Mouse (Mus musculus): ENCODE data around the gene Tef.

Gene Tef

DNA sequence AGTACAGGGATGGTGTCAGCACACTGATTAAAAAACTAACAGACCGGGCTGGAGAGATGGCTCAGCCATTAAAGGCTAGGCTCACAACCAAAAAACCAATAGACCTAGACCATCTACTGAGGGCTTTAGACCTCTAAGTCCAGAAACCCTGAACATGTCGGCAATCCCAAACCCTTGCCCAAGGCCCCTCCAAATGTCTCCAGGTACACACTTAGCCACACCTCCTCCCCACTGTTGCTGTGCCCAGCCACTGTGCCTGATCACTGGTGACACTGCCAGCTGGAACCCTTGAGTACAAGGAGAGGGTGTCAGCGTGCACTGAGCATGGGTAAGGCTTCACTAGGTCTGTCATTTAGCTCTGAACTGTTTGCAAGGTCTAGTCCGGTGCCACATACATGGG lies 3.8 kb upstream of the Tef start:
- no peak for DNase-seq (ENCODE audit: low read depth, low spot score)

DNA sequence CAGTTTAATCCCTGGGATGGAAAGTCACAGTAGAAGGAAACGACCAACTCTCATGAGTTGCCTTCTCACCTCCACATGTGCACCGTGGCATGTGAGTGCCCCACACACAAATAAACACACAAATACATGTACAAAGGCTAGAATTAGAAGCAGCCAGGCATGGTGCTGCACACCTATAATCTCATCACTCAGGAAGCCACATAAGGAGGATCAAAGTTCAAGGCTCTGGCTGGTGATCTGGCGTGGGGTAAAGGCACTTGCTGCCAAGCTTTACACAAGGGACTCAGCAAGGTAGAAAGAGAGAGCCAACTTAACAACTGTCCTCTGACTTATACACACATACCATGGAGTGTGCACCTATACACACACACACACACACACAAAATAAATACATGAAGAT lies 1.8 kb upstream of the Tef start:
- no peak for DNase-seq (ENCODE audit: low read depth, low spot score)

DNA sequence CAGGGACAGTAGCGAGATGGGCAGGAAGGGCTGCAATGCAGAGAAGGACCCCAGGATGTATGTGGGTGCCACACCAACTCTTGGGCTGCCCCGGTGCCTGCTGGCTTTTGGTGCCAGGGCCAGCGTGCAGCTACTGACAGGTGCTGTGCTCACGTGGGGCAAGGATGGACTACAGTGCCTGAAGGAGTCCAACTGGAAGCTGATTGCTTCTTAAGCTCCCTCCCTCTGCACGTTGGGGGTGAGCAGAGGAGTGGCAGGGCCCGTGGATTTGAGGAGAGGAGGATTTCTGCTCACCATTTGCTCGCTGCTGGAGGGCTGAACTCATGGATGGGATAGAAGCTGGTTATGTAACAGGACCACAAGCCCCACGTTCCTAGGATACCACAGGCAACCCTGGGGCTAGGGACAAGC lies 725 bp downstream of the Tef start:
- DNase-seq (ENCODE audit: low read depth, low spot score), result peak; percentile 85

DNA sequence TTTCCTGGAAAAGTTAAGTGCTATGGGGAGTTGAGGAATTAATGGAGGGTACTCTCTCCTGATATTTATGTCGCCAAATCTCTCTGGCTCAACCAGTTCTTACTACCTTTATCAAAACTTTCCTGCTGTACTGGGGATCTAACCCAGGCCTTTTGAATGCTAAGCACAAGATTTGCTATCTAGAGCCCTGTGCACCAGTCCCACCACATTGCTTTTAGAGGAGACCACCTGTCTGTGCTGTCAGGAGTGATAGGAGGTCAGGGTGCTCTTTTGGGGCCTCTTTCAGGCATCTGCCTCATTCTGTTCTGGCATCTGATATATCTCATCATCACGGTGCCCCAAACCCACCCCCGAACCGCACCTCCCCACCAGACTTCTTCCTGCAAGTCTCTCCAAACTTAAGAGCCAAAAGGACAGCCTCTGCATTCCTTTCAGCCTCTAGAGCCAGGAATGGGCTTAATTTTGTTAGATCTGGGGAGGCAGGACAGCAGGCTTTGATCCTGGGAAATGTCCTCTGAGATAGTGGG lies 1.3 kb downstream of the Tef start:
- DNase-seq (ENCODE audit: low read depth, low spot score), result no peak

DNA sequence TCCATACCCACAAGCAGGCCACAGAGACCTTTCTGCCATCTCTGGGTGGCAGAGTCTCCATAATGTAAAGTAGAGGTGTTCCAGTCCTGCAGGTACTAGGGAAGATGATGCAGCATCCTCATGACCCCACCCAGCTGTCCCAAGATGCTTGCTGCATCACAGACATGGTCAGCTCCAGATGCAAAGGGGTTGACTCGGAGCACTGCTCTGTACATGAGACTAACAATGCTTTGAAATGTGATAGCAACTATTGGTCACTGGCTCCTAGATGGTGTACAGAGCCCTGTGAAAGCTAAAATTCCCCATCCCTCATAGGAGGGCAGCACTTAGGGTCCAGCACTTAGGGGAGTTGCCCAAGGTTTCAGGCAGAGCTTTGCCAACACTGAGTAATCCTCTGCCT lies 2.0 kb downstream of the Tef start:
- no peak for DNase-seq (ENCODE audit: low read depth, low spot score)

DNA sequence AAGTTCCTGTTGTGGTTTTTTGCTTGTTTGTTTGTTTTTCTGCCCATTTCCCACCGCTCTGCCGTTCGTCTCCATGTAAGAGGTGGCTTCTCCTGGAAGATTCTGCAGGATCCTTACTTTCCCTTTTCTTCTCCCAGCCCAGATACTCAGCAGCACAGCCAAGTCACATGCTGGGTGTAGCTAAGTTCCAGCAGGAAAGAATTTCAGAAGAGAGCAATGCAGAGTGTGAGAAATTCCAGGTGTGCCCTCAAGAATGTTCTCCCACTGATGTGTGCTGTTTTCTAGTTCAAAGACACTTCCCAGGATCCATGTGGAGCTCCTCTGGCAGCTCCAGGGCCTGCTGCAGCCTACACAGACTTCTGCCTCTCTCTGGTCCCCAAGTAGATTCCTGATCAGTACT lies 2.7 kb downstream of the Tef start:
- no peak for DNase-seq (ENCODE audit: low read depth, low spot score)

DNA sequence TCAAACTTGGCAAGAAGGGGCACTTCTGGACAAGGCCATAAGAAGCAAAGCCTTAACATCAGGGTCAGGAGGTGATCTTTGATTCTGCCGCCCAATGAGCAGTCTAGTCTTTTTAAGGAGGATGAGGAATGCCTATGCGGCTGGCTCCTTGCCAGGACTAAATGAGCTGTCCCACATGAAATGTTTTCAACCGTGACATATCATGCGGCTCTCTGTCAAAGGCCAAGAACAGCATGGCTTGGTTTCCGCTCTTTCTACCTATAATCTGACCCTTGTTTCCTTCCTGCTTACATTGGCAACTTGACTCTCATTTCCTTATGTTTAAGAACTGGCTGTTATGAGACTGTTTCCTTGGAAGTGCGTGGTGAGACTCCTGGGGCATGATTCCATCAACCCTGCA lies 3.4 kb downstream of the Tef start:
- no peak for DNase-seq (ENCODE audit: low read depth, low spot score)

DNA sequence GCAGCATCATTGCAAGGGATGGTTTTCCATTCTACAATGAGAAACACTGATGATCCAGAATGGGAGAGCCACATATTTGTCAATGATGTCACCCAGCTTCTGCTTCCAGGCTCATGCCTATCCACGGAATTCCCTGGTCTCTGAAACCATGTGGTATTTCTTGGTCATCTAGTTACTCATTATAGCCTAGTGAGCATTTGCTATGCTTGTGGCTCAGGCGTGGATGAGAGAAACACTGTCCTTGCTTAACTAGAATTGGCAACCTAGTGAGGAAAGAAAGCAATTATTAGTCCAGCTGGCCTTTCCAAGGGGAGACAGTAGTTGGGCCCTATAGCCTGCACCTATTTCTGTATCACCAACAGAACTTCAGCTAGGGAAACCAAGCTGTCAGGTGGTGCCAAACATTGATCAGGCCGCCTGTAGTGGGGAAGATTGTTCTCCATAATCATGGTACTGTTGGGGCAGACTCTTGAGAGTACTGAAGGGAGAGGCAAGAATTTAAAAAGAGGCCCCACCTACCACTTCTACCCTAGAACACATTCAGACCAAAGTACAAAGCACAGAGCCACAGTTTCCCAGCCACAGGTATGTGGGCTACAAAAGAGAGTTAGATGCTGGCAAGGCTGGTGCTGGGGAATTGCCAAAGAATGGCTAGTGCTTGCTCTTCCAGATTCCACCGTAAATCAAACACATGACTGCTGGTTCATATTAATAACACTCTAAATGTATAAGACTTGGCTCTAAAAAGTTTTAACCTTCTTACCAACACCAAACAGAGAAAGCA lies 4.6 kb downstream of the Tef start:
- no peak for DNase-seq (ENCODE audit: low read depth, low spot score)

DNA sequence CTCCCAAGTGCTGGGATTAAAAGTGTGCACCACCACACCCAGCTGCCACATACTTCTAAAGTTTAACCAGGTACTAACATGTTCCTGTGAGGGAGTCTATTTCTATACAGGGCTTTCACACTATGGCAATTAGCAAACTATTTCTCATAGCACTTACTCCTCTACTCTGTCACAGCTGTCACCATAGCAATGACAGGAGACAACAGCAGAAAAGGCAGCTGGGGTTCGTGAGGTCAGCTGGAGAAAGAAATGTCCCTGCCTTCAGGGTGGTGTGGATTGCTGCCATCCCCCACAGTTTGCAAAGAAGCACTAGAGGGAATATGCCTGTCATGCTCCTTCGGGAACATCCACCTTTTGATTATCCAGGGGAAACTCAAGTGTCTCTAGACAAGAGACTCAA lies 6.6 kb downstream of the Tef start:
- DNase-seq (ENCODE audit: low read depth, low spot score), result no peak

DNA sequence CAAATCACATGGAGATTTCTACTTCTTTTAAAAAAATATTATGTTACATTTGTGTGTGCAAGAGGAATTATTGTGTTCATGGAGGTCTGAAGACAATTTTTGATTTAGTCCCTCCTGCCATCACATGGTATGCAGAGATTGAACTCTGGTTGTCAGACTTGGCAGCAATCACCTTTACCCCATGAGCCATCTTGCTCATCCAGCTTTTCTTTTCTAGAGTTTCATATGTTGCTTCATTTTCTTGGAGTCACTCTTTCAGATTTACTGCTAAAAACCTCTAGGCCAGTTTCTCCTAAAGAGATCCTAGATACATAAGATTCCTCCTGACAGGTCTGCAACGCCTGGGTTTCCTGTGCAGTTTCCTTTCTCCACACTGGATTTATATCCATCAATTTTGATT lies 7.3 kb downstream of the Tef start:
- DNase-seq (ENCODE audit: low read depth, low spot score), result no peak

DNA sequence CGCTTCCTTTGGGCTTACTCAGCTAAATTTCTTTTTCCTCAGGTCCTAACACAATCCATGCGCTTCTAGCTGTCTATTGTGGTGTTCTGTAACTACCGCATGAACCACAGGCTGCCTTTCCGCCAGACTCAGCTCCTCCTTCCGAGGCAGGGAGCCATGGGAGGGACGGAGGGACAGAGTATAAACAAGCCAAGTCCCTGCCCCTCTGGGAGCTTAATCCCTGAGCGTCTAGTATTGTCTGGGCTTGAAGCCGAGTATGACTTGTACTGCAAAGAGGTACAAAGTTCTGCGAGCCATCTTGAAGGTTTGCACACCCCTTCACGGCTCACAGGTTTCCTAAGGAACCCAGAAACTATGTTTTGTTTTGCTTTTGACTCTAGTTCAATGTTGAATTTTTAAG lies 7.9 kb downstream of the Tef start:
- DNase-seq (ENCODE audit: low read depth, low spot score), result peak; percentile 79

DNA sequence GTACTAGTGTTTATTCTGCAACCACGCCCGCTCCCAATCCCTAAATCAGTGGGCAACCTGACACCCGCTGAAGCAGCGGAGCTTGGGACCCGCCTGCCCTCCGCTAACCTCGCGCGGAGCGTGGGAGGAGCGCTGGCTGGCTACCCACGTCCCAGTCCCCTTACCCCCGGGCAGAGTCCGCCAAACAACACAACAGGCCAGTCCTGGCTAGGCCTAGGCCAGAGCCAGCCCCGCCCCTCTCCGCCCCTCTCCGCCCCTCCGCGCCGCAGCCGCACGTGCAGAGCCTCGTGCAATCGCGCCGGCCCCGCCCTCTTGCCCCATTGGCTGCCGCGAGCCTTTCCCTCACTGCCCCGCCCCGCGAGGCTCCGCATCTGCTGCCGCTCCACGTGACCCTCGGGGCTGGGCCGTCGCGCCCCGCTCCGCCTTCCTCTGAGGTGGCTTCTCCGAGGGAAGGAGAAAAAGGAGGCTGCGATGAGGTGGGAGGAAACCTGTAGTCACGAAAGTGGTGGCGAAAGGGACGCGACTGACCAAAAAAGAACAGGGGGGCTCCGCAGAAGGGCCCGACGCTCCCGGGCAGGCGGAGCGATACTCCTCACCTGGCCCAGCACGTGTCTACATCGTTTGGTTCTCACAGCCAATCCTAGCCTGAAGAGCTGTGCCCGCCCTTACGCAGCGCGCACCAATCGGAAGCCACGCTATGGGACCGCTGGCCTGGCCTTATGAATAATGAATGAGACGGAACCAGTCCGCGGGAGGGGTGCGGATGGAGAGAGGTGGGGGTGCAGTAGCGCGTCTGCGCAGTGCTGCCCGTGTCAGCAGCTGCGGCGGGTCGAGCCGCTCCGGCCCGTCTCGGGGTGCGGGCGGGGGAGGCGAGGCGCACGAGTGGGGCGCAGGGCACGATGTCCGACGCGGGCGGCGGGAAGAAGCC lies 8.7 kb downstream of the Tef start:
- DNase-seq (ENCODE audit: low read depth, low spot score), result peak; percentile 99

DNA sequence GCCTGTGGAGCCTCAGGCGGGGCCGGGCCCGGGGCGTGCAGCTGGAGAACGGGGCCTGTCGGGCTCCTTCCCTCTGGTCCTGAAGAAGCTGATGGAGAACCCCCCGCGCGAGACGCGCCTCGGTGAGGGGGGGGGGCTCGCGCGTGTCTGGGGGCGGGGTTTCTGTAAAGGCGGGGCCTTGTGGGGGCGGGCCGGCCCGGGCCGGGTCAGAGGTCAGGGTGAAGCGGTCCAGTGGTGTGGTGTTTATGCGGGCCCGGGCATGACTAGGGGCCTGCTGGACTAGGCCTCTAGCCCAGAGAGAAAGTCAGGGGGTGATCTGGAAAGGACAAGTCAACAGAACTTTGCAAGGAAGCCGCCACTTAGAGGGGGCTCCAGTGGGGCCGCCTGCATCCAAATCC lies 9.4 kb downstream of the Tef start:
- no peak for DNase-seq (ENCODE audit: low read depth, low spot score)

DNA sequence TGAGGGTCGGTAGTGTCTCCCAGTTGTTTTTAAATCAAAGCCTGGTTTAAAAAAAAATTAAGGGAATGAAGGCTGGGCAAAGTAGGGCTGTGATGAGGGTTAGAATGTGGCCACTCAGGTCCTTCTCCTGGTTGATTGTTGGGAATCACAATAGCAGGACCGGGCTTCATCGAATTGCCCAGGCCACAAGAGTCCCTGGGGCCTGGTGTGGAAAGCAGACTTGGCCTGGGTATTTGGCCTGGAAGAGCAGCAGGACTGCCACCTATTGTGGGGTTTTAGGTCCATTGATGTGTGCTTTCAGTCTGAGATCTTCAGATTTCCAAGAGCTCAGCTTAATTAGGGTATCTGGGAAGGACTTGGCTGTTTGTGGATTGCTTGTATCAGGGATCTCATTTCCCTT lies 10.1 kb downstream of the Tef start:
- no peak for DNase-seq (ENCODE audit: low read depth, low spot score)

DNA sequence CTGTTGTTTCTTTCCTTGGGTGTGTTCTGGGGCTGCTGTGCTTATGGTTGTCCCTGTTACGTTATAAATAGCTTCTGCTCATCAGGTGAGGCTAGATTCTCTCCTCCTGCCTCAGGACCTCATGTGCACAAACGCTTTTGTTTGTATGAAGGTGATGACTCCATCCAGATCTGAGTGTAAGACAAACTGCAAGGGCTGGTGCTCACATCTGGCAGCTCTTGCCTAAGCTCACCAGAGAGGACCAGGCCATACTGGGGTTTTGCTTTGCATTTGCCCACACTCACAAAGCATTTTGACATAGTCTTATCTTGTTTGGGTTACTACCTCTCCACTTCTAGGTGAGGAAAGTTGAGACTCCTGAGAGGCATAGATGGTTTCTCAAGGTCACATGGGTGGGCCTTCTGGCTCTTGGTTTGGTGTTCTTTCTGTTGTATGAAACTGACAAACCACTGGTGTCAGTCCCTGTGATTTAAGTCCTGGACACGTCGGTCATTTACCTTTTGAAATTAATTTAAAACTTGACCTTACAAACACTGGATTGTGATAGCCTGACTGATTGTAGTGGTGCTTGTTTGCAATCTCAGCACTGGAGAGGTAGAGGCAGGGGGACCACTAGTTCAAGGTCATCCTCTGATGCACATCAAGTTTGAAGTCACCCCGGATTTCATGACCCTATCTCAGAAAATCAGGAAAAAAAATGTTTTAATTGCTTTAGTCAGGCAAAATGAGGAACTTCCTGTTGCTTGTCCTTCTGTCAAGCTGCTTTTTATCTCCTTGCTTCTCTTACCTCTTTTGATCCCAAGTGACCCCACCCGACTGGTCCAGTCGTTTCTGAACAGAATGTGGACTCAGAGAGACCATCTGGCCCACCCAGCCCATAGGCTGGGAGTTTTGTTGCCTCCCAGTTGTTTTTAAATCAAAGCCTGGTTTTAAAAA lies 10.7 kb downstream of the Tef start:
- DNase-seq (ENCODE audit: low read depth, low spot score), result no peak

DNA sequence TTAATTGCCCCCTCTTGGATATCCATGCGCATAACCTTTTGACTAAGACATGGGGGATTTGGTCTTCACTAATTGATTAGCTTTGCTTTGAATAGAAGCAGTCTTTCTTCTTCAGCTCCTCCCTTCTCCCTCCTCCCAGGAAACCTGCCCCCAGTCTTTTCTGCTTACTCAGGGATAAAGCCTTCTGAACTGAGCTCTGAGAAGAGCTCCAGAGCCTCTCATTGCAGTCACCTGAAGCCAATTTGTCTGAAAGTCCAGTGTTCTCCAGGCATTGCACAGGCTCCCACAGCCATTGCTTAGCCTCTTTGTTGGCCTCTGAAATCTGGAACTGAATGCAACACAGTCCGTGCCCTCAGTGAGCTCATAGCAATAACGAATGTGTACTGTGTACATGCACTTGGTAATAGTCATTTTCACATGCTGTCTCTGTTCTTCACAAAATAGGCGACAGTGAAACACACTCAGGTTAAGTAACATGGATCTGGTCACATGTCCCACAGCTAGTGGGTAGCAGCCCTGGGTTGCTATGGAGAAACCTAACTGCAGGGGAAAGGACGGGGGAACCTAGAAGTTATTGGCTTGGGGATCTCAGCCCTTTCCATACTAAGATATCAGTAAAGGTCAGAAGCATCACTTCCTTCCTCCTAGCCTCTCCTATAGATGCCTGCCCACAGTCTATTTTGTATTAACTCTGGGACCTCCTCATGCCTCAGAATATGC lies 11.9 kb downstream of the Tef start:
- no peak for DNase-seq (ENCODE audit: low read depth, low spot score)

DNA sequence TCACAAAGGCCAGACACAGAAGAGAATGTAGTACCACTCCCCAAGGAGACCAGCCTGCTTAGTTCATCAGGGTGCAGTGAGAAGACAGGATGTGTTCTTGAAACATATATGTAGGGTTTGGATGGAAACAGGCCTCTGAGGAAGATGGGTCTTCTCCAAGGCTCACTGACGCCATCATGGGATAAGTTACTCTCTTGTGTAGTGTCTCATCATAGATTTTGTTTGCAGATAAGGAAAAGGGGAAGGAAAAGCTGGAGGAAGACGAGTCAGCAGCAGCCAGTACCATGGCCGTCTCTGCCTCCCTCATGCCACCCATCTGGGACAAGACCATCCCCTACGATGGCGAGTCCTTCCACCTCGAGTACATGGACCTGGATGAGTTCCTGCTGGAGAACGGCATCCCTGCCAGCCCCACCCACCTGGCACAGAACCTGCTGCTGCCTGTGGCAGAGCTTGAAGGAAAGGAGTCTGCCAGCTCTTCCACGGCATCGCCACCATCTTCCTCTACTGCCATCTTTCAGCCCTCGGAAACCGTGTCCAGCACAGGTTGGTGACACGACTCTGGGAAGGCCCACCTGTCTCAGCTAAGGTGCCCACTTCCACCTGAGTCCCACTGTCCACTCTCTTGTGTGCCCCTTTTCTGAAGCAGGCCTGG lies 12.6 kb downstream of the Tef start:
- no peak for DNase-seq (ENCODE audit: low read depth, low spot score)

DNA sequence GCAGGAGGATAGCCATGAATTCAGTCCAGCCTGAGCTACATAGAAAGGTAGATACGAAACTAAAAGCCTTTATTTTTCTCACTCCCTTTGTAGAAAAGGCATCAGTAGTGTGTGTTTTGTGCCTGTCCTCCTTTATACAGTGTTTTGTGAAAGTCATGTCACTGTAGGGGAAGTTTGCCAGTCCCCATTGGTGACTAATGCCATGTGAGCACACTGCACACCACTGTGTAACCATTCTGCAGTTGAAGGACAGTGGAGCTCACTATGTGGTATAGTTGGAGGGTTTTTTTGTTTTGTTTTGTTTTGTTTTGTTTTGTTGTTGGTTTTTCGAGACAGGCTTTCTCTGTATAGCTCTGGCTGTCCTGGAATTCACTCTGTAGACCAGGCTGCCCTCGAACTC lies 16.2 kb downstream of the Tef start:
- no peak for DNase-seq (ENCODE audit: low read depth, low spot score)

DNA sequence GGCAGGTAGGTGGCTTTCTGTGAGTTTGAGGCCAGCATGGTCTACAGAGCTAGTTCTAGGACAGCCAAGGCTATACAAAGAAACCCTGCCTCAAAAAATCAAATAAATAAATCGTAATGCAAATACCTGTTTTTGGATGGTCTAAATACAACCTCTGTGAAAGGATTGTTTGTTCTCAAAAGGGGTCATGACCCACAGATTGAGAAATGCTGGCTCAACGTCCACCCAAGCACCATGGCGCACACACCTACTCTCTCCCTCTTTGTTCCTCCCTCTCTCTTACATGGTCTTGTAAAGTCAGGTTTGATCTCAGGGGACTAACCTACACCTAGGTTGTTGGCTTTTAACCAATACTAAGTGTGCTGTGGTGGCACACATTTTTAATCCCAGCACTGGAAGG lies 20.4 kb downstream of the Tef start:
- DNase-seq (ENCODE audit: low read depth, low spot score), result no peak

DNA sequence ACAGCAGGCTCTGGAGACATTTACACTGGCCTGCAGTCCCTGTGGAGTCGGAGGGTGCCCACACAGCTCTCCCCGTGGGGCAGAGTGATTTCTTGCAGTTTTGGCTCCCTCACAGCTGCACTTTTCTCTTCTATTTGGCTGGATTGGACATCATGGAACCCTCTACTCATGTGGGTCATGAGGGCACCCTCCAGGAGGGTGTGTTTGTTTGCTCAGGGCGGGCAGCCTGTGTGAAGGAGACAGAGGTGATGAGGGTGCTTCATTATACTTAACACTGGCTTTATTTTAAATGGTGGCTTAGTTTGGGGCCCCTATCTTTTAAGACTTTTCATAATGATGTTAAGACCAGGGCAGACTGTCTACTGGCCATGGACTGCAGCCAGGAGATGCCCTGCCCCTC lies 22.6 kb downstream of the Tef start:
- no peak for DNase-seq (ENCODE audit: low read depth, low spot score)

Measured in telencephalon, adult 2 months (tissue).